Mouse (Mus musculus) thymus, adult 2 months (tissue): ENCODE results near the gene Tufm.

Experiments used
- CTCF ChIP-seq: fragments of 200-500 bp; IDR thresholded peaks from 2 replicates; pipeline ENCODE4 v1.5.1; 2012; ENCODE audit warnings: mild to moderate bottlenecking, control low read depth, low read length, moderate library complexity, borderline replicate concordance; ENCODE audit not compliant: control insufficient read depth, poor library complexity, insufficient read depth; ENCODE audit errors: extremely low read depth
- POLR2A ChIP-seq: fragments of 200-500 bp; IDR thresholded peaks from 2 replicates; pipeline ENCODE4 v1.6.1; 2012; ENCODE audit warnings: mild to moderate bottlenecking, low read length, control low read depth, moderate library complexity; ENCODE audit not compliant: control insufficient read depth, poor library complexity, insufficient read depth; ENCODE audit errors: extremely low read depth

- no peak for TF ChIP-seq CTCF
- no peak for TF ChIP-seq POLR2A
Measured at GRCm38 (mm10) chr7:126453861-126454260, 33.3 kb upstream of the Tufm start.
